Mouse (Mus musculus) retina, adult 2 months (tissue): ENCODE data around the gene Cat.

Source experiments
- DNase-seq: peaks from one replicate; pipeline ENCODE4 v3.0.0-alpha.2; 2012; ENCODE audit warnings: low read depth, low spot score

Cat gene

DNA sequence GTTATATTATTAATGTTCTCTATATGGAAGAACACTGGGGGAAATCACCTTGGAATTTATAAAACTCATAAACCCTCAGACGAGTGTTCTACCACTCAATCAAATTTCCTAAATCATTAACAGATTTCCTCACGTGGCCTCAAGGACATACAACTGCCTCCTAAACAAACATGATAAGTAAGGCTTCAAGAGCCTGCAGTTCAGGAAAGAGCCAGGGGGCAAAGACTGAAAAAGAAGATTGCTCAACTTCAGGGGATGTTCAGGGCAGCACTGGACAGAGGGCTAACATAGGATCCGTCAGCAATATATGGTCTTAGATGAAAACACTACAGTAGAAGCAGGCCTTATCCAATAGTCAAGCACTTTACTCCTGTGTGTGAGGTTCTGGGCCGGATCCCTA is 7.5 kb downstream of the Cat start:
- no peak for DNase-seq

DNA sequence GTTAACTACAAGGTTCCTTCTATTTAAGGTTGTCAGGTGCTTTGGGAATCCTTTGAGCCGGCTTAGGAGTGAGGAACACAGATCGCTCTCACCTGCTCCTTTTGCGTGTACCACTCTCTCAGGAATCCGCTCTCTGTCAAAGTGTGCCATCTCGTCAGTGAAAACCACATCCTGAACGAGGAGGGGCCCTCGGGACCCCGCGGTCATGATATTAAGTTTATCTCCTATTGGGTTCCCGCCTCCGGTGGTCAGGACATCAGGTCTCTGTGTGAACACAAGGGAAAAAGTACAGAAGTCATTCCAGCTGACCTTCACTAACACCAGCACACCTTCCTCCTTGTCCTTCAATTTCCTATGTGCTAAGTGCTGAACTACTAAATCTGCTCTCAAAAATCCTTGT is 8.3 kb downstream of the Cat start:
- DNase-seq: no peak

GRCm38 (mm10) chr2:103476180-103476579 is 8.8 kb downstream of the Cat start:
- no peak for DNase-seq

GRCm38 (mm10) chr2:103473362-103473761 is 11.6 kb downstream of the Cat start:
- no peak for DNase-seq

- DNase-seq: no peak
Observed at GRCm38 (mm10) chr2:103466984-103467588, 17.9 kb downstream of the Cat start.

GRCm38 (mm10) chr2:103466272-103466671 is 18.7 kb downstream of the Cat start:
- DNase-seq: no peak

GRCm38 (mm10) chr2:103465429-103465828 is 19.5 kb downstream of the Cat start:
- DNase-seq: no peak

GRCm38 (mm10) chr2:103464524-103464923 is 20.4 kb downstream of the Cat start:
- DNase-seq: no peak

DNA sequence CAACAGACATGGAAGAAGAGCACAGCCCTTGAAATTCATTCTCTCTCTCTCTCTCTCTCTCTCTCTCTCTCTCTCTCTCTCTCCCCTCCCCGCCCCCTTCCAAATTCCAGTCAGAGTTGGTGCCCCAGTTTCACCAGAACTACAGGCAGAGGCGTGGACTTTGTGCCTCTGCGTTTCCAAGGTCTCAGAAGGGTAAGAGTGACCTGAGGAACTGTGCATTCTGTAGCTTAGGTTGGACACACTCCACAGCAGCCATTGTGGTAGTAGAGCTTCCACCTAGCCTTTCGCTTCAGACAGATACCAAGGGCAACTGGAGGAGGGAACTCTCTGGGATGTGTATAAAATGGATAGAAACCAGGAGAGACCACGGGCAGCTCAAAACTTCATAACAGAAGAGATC is 22.2 kb downstream of the Cat start:
- no peak for DNase-seq

DNA sequence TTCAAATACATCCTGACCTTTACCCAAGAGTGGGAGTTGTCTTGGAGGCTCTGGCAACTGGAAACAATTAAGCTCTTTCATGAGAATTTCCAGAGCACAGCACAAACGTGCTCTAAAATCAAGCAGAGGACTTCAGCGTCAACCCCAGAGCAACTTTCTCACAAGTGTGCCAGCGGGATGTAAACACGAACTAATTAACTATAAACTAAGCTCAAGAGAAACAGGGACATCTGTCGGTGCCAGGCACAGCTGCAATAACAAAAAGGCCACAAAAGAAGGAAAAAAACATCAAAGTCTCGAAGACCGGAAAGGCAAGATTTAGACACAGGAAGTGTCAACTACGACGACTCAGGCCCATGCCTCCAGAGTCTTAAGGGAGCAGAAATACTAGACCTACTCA is 23.2 kb downstream of the Cat start:
- no peak for DNase-seq

DNA sequence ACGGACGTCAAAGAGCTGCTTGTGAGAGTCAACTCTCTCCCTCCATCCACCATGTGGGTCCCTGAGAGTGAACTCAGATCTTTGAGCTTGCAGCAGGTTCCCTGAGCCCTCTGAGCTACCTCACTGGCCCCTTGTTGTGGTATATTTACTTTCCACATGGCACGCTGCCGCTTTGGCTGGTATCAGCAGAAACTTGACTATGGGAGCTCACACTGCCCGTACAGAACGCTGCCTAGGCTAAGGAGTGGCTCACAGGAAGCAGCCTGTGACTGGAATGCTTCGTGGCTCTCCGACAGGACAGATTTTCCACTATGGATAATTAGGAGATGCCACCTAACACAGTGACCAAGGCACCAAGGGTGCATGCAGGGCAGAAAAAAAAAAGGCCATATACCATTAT is 23.8 kb downstream of the Cat start:
- DNase-seq: no peak

- no peak for DNase-seq
Observed at GRCm38 (mm10) chr2:103459069-103459468, 25.9 kb downstream of the Cat start.

DNA sequence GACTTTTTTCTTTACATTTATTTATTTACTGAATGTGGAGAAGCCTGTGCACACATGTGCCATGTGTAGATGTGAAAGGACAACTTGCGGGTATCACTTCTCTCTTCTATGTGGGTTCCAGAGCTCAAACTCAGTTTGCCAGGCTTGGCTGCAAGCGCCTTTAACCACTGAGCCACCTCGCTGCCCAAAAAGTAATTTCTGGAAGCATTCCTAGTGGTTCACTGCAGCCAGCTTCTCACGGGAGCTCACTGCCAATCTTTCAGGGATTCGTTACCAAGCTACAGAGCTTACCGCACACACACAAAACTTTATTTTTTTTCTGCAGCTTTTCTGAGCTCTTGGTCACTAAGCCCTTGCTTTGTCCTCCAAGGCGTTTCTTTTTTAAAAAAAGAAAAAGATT is 27.3 kb downstream of the Cat start:
- DNase-seq: no peak

DNA sequence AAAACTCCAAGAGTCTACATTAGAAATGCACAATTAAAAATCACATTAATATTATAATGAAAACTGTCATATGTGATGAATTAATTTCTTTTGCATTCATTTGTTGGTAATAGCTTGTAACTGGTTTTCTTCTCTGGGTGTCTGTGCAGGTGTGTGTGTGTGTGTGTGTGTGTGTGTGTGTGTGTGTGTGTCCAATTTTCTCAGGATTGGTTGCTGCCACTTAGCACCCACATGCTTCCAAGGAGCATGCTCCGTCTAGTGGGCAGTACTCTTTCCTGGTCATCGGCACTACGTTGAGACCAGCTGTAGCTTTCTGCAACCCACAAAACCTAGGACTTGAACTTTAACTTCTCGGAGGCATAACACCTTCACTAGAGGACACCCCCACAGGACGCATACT is 27.9 kb downstream of the Cat start:
- DNase-seq: no peak

GRCm38 (mm10) chr2:103456646-103457045 is 28.3 kb downstream of the Cat start:
- DNase-seq: peak; percentile 58

GRCm38 (mm10) chr2:103455748-103456147 is 29.2 kb downstream of the Cat start:
- no peak for DNase-seq

DNA sequence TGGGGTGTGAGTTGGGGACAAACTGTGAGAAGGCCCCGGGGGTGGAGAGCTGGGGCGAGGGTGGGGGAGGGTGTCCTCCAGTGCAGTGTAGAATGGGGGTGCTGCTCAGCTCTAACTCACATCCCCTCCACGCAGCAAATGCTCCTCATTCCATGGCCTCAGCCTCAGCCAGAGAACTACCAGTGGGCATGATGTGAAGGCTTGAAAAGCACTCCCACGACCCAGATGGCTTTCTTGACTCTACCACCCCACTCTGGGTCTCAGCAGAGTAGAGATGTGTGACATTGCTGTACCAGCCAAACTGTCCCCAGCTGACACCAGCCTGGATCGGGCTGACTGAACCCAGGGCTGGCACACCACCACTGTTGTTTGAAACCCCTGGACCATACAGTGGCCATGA is 32.4 kb downstream of the Cat start:
- no peak for DNase-seq

DNA sequence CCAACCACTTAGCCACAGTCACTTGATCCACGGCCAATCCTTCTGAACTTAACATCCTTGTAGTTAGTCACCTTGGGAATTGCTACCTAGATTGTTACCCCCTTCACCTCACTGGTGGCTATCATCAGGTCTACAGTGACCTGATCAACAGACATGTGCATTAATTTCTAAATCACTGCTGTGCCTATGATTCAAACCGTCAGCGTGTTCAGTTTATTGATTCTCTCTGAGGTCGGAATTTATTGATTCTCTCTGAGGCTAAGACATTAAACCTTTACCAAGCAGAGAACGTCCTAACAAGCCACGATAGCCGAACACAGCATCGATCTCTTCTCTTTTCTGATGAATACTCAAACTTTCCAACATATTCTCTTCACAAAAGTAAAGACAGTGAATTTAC is 34.7 kb downstream of the Cat start:
- DNase-seq: no peak

DNA sequence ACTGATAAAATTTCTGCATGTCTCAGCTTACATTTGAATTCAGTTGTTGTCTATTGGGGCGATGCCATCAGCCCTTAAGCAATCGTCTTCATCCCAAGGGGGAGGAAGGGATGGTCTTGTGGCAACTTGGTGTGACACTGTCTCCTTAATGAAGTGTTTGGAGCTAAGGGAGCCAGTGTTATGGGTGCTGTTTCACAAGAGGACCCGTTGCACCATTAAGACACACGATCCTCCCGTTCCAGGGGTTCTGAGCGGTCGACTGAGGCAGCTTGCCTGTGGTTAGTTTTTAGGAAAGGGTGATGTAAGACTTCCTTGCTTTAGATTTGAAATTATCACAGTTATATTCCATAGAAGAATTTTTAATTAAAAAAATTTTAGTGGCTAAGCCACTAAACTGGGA is 35.1 kb downstream of the Cat start:
- no peak for DNase-seq

GRCm38 (mm10) chr2:103448947-103449560 is 35.9 kb downstream of the Cat start:
- no peak for DNase-seq

DNA sequence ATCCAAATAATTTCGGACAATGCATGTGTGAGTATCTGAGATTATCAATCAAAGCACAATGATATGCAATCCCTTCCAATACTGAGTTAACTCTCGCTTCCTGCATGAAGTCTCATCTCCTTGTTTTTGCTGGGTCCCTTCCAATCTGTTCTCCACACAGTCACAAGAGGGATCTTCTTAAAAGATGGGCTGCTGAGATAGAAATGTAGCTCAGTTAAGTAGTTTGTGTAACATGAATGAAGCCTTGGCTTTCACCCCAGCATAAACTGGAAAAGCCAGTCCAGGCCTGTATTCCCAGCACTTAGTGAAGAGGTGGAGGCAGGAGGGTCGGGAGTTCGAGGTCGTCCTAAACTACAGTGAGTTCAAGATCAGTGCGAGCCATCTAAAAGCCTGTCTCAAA is 38.6 kb downstream of the Cat start:
- no peak for DNase-seq

DNA sequence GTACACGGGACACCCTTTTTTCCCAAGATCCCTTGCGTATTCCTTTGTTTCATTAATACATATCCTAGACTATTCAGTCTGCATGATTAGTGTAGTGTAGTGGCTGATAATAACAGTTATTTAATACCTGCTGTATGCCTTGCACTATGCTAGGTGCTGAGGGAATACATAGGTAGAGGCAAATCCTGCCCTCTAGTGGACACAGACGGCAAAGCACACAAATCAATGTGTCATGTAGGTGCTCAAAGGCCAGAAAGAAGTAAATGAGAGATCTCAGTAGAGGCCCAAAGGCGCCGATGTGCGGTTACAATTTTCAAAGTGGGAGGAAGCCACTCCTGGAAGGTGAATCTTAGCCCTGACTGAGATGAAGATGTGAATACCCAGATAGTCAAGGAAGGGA is 39.2 kb downstream of the Cat start:
- peak; percentile 37 for DNase-seq

DNA sequence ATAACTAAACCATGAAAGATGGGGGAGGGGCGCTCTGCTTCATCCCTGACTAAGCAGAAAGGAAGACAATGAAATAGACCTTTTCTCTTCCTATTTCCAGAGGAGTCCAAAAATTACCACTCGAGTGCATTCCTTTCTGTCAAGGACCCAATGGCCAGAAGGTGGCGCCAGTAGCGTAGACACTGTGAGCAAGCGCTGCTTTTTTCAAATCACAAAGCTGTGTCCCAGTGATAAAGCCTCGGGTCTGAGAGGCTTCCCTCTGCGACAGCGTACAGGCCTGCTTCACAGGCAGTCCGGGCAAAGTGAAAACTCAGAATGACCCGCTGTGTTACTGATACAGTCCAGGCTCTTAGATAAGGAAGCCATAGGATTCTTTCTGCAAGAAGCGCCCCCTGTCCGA is 45.2 kb downstream of the Cat start:
- peak; percentile 57 for DNase-seq

GRCm38 (mm10) chr2:103439071-103439622 is 45.8 kb downstream of the Cat start:
- DNase-seq: no peak
